ENCODE assay signal across 10 mouse cellular contexts in the genomic region with DNA sequence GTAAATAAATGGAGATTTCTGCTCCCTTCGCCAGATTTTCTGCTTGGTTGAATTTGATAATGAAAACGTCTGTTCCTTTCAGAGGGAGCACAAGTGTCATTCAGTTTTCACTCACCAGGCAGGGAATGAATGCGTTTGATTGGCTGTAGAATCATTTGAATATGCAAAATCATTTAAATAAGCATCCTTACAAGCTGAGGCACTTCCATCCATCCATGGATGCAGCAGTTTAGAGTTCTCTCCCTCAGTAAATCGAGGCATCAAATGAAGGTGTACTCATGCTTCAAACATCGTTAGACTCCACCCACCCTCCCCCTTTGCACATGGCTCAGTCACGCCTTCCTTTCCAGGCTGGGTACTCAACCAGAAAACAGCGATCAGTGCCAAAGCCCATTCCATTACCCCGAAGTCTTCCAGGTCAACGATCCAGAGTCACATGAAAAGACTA.
DNase-seq lines count a peak whose midpoint lies in the region; ATAC-seq and TF ChIP-seq lines count a peak whose summit lies in the region.
"Had no signal": no experiment of that assay in that cellular context is flagged by ENCODE, and none has a peak within 500 bp of the region (broad histone marks: within the 10 kb centered on the region; RNA-seq: fewer than 3 reads in every experiment).

No protein-coding gene starts in this region.

- H3K27me3 ChIP-seq in forebrain, embryonic 10.5 days (ENCODE audit: poor library complexity, severe bottlenecking) = no peaks in the 10 kb centered on the region
- H3K27me3 ChIP-seq in kidney, adult 2 months (replicated peaks; ENCODE audit: control insufficient read depth, insufficient read depth, low read length) = no peaks in the 10 kb centered on the region
- H3K27me3 ChIP-seq in midbrain, embryonic 15.5 days (replicated peaks) = no peaks in the 10 kb centered on the region
- H3K27me3 ChIP-seq: limb, embryonic 13.5 days had no signal

- no peak for TF ChIP-seq CTCF in kidney, adult 2 months (conservative IDR thresholded peaks at IDR 0.05; ENCODE audit: insufficient read depth, insufficient read length, low read depth, low read length)

- H3K9ac ChIP-seq in midbrain, embryonic 15.5 days = no peak overlapping the region
- H3K9ac ChIP-seq: limb, embryonic 13.5 days had no signal

- peaks cover 9% of the 10 kb centered on the region for H3K36me3 ChIP-seq in forebrain, embryonic 10.5 days (replicated peaks)
- no peaks in the 10 kb centered on the region; the same call in 1 of the 2 replicates for H3K36me3 ChIP-seq in kidney, adult 2 months (ENCODE audit: control insufficient read depth, insufficient read depth, low read length)
- H3K36me3 ChIP-seq in midbrain, embryonic 15.5 days (replicated peaks) = no peaks in the 10 kb centered on the region

- H3K4me2 ChIP-seq in midbrain, embryonic 15.5 days = no peak overlapping the region
- H3K4me2 ChIP-seq: limb, embryonic 13.5 days had no signal

- peak; percentile 48; the same call in 1 of the 2 replicates for ATAC-seq in midbrain, embryonic 15.5 days (replicated peaks)

- no peaks in the 10 kb centered on the region for H3K9me3 ChIP-seq in forebrain, embryonic 10.5 days
- H3K9me3 ChIP-seq in midbrain, embryonic 15.5 days = no peaks in the 10 kb centered on the region
- H3K9me3 ChIP-seq: limb, embryonic 13.5 days had no signal

- 31% methylated on average over 9 of the region's 9 CpGs for WGBS in forebrain, embryonic 10.5 days
- WGBS in kidney, adult 2 months = 25% methylated on average over 9 of the region's 9 CpGs
- WGBS in midbrain, embryonic 15.5 days = 16% methylated on average over 9 of the region's 9 CpGs

- no peak overlapping the region for H3K4me3 ChIP-seq in forebrain, embryonic 10.5 days
- no peak overlapping the region for H3K4me3 ChIP-seq in kidney, adult 2 months (ENCODE audit: insufficient read depth, low read depth, low read length)
- no peak overlapping the region for H3K4me3 ChIP-seq in midbrain, embryonic 15.5 days
- H3K4me3 ChIP-seq: limb, embryonic 13.5 days had no signal

- DNase-seq in cerebellum, postnatal 14 days = peak; percentile 59 to 71
- no peak for DNase-seq in cerebellum, postnatal 4 days (ENCODE audit: low spot score in 2 of 2)
- peak; percentile 45 for DNase-seq in forebrain, embryonic 10.5 days (ENCODE audit: extremely low spot score, low spot score)
- DNase-seq in kidney, adult 2 months = peak; percentile 95
- no peak for DNase-seq in spleen, postnatal 36 days (ENCODE audit: low spot score in 2 of 2)
- DNase-seq in right cerebral cortex, postnatal 25 days = no peak
- no peak for DNase-seq in B cell, adult 2 months
- DNase-seq: right cerebral cortex, adult 18-20 months had no signal

- peaks cover 79% of the 10 kb centered on the region for H3K4me1 ChIP-seq in forebrain, embryonic 10.5 days
- peaks cover 29% of the 10 kb centered on the region for H3K4me1 ChIP-seq in kidney, adult 2 months (ENCODE audit: control insufficient read depth, insufficient read depth, low read length)
- H3K4me1 ChIP-seq in midbrain, embryonic 15.5 days = peaks cover 51% of the 10 kb centered on the region

- no peak overlapping the region for H3K27ac ChIP-seq in forebrain, embryonic 10.5 days
- H3K27ac ChIP-seq in kidney, adult 2 months (ENCODE audit: insufficient read depth, low read depth, low read length) = peak overlapping the region; percentile 52; the same call in 1 of the 2 replicates
- H3K27ac ChIP-seq in midbrain, embryonic 15.5 days = peak overlapping the region; percentile 27
- H3K27ac ChIP-seq: limb, embryonic 13.5 days had no signal

- no peak for TF ChIP-seq POLR2A in kidney, adult 2 months (IDR thresholded peaks at IDR 0.05; ENCODE audit: low read depth, low read length)

Comparison
In these comparisons a context has a peak if more than half of its experiments do, and no peak if none do; other contexts are left out.
1. DNase-seq: peak in cerebellum, postnatal 14 days (2 of 2), forebrain, embryonic 10.5 days (single experiment) and kidney, adult 2 months (single experiment); none in cerebellum, postnatal 4 days (0 of 2), spleen, postnatal 36 days (0 of 2), right cerebral cortex, postnatal 25 days (single experiment) and B cell, adult 2 months (0 of 2).